Mouse (Mus musculus): Measurements from ENCODE around the gene Mapk8ip2. TPM values are rescaled to one million over a fixed set of nuclear protein-coding genes. Genes with fewer than 3 reads are reported as not detected.

The Mapk8ip2 gene
- polyA plus RNA-seq, 1 experiment from 2014 or later = 47.3 TPM

DNA sequence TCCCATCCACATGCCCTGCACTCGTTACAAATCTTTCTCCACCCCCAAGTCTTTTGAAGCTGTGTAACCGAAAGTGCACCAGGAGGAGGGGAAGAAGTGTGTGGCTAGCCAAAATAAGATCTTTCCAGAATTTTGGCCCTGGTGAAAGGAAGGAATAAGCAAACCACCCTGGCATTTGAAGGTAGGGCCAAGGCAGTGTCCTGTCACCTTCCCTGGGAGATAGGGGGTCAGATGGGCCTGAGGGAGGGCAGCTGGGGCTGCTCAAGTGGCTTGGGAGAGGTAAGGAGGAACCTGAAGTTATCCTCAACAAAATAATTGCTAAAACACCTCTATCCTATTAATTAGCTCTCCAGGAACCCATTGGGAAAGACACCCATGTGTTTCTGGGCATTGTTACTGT is 43.1 kb downstream of the Mapk8ip2 start:
- Histone ChIP-seq H3K4me2 (no peak overlapping the region), H3K27ac (no peak overlapping the region), H3K9me3 (replicated peaks) (0 out of 2 replicates have a peak, but pooled peaks cover 5% of the 10 kb centered on the region), H3K27me3 (peaks cover 34% of the 10 kb centered on the region), H3K36me3 (ENCODE audit: poor library complexity, severe bottlenecking) (no peaks in the 10 kb centered on the region), H3K4me1 (peaks cover 37% of the 10 kb centered on the region), H3K4me3 (no peak overlapping the region), H3K9ac (no peak overlapping the region)
- ATAC-seq = no peak
- WGBS = 20% methylated on average over 2 of the region's 2 CpGs

DNA sequence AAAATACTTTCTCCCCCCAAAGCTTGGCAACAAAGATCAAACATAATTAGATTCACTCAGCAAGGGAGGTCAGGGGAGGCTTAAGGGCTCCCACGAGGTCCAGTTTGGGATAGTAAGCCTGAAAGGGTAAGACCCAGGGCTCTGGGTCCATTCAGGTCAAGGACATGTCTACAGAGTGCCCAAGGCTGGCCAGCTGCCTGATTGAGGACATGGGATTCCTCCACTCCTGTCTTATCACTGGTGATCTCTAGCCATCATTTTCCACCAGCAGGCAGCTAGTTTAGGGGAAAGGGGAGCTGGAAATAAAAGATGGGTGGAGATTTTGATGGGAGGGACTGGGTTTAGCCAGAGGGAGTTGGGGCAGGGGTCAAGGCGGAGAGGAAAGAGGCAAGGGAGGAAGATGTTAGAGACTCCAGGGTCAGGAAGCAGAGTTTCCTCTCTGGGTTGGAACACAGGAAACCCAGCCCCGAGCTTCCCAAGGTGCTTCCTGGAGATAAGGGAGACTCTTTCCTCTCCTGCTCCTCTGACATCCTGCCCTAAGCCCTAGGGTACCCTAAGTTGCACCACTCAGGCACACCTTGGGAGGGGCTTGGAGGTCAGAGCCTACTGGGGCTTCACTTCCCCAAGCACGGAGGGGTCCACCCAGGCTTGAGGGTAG is 43.8 kb downstream of the Mapk8ip2 start:
- Histone ChIP-seq H3K9ac (no peak overlapping the region), H3K36me3 (ENCODE audit: poor library complexity, severe bottlenecking) (no peaks in the 10 kb centered on the region), H3K9me3 (replicated peaks) (0 out of 2 replicates have a peak, but pooled peaks cover 1% of the 10 kb centered on the region), H3K4me3 (no peak overlapping the region), H3K27ac (no peak overlapping the region), H3K4me2 (peak overlapping the region; percentile 86; the same call in 1 of the 2 replicates), H3K4me1 (peaks cover 37% of the 10 kb centered on the region), H3K27me3 (peaks cover 36% of the 10 kb centered on the region)
- WGBS = 28% methylated on average over 4 of the region's 4 CpGs
- ATAC-seq = no peak

DNA sequence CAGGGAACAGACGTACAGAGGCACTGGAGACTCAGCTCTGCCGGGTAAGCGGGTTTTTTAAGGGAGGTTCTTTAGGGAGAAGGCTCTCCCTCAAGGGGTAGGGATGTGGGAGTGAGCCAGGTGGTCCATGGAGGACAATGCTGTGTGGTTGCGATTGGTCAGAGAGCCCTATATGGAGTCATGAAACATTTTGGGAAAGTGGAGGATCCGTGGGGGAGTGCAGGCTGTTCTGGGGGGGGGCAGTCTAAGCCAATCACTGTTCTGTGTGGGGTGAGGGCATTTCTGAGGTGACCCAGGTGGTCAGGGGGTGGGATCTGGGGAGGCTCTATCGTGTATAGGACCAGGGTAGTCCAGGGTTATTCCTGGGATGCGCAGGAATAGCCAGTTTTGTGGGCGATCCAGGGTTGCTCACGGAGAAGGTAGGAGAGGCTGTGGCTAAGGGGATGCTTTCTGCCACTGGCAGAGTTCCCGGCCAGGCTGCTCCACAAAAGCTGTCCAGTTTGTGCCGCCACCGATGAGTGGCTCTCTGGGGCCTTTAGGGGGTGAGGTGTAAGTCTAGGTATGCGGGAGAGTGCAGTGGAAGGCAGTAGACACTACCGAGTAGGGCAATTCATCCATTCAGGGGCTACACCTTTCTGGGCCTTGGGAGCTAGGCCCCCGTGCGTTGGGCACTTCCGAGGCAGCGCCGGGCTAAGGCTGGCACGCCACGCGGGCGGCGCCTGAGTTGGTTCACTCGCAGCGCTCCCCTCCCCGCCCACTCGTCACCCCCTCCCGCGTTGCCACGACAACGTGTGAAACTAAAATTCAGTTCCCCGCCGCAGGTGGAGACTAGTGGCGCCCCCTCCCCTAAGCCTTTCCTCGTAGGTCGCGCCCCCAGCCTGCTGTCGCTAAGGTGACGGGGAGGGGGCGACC is 44.6 kb downstream of the Mapk8ip2 start:
- H3K27ac ChIP-seq = no peak overlapping the region
- 2% methylated on average over 41 of the region's 41 CpGs for WGBS
- H3K9ac ChIP-seq = peak overlapping the region; percentile 76
- peak overlapping the region; percentile 86 for H3K4me2 ChIP-seq
- peaks cover 6% of the 10 kb centered on the region for H3K36me3 ChIP-seq (ENCODE audit: poor library complexity, severe bottlenecking)
- H3K4me3 ChIP-seq = peak overlapping the region; percentile 73
- H3K27me3 ChIP-seq = peaks cover 36% of the 10 kb centered on the region
- peaks cover 37% of the 10 kb centered on the region for H3K4me1 ChIP-seq
- peak; percentile 23 for ATAC-seq
- H3K9me3 ChIP-seq (replicated peaks) = no peaks in the 10 kb centered on the region

DNA sequence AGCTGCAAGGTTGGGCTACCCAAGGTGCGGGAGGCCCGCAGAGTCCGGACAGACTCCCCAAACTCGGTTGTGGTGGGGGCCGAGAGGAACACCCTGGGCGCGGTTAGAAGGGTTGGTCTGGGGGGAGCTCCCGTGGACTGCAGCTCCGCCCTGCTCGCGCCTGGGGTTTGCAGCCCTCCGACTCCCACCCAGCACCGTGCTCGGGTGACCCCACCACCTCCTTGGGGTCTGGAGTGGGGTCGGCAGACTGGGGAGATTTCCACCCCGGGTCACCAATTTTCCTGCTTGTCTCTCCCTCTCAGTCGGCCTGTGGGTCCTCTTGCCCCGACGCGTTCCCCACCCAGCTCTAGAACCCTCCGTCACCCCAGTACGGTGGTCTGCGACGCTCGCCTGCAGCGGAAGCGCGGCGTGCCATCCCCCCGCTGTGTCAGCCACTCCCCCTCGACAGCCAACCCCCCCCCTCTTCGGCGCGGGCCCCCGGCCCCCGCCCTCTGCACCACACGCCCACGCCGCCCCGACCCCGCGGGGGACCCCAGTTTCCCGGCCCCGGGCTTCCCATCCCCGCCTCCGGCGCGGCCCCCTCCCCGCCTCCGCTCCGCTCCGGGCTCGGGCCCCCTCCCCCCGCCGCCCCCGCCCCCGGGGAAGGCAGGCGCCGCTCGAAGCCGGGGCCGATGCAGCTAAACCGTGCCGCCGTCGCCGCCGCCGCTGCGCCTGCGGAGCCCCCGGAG is 45.4 kb downstream of the Mapk8ip2 start, which contains the start of gene Shank3:
TSS of gene Shank3 (plus strand) at position 663 of the 728 bp plus-strand sequence.
- peaks cover 37% of the 10 kb centered on the region for H3K4me1 ChIP-seq
- peaks cover 36% of the 10 kb centered on the region for H3K27me3 ChIP-seq
- peak within 1 kb of the TSS; percentile 44 for H3K27ac ChIP-seq
- H3K4me2 ChIP-seq = peak within 1 kb of the TSS; percentile 86
- ATAC-seq = peak; percentile 61
- H3K4me3 ChIP-seq = peak within 1 kb of the TSS; percentile 73
- peaks cover 14% of the 10 kb centered on the region for H3K36me3 ChIP-seq (ENCODE audit: poor library complexity, severe bottlenecking)
- H3K9me3 ChIP-seq (replicated peaks) = no peaks in the 10 kb centered on the region
- peak within 1 kb of the TSS; percentile 76 for H3K9ac ChIP-seq
- WGBS = 1% methylated on average over 37 of the region's 72 CpGs

DNA sequence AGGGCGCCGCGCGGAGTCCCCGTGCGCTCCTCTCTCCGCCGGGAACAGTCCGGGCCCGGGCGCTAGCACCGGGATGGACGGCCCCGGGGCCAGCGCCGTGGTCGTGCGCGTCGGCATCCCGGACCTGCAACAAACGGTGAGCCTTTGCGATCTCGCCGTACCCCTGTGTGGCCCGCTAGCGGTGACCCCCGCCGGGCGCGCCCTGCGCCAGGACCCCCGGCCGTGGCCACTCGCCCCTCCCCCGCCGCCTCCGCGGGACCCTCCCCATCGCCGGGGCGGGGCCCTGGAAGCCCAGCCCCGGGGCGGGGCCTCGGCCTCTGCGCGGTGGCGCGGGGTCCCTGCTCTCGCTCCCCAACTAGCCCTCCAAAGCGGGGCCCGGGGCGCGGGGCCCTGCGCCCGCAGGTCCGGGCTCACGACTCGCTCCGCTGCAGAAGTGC is 46.1 kb downstream of the Mapk8ip2 start:
- Histone ChIP-seq H3K4me3 (peak overlapping the region; percentile 73), H3K9ac (peak overlapping the region; percentile 76), H3K4me1 (peaks cover 37% of the 10 kb centered on the region), H3K9me3 (replicated peaks) (no peaks in the 10 kb centered on the region), H3K36me3 (ENCODE audit: poor library complexity, severe bottlenecking) (peaks cover 15% of the 10 kb centered on the region), H3K27ac (peak overlapping the region; percentile 44), H3K27me3 (peaks cover 36% of the 10 kb centered on the region), H3K4me2 (peak overlapping the region; percentile 86)
- peak; percentile 80 for ATAC-seq
- 1% methylated on average over 28 of the region's 60 CpGs for WGBS

DNA sequence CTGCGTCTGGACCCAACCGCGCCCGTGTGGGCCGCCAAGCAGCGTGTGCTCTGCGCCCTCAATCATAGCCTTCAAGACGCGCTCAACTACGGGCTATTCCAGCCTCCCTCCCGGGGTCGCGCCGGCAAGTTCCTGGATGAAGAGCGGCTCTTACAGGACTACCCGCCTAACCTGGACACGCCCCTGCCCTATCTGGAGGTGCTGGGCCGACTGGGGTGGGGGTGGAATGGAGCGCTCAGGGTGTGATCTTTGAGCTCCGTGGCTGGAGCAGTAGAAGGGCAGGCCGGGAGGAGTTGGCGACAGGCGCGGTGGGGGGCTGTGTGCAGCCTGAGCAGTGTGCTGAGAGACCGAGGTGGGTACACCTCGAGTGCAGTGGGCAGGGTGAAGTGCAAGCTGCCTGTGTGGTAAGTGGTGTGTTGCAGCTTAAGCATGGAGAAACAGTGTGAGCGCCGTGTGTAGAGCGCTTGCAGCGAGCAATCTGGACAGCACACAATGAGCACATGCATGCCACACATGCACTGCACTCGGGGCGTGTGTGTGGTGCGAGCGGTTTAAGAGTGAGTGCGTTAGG is 46.6 kb downstream of the Mapk8ip2 start:
- Histone ChIP-seq H3K4me1 (peaks cover 37% of the 10 kb centered on the region), H3K27ac (no peak overlapping the region), H3K4me2 (peak overlapping the region; percentile 86), H3K9ac (peak overlapping the region; percentile 76), H3K9me3 (replicated peaks) (no peaks in the 10 kb centered on the region), H3K27me3 (peaks cover 36% of the 10 kb centered on the region), H3K36me3 (ENCODE audit: poor library complexity, severe bottlenecking) (peaks cover 15% of the 10 kb centered on the region), H3K4me3 (peak overlapping the region; percentile 73)
- peak; percentile 63 for ATAC-seq
- WGBS = under 1% methylated on average over 35 of the region's 35 CpGs

DNA sequence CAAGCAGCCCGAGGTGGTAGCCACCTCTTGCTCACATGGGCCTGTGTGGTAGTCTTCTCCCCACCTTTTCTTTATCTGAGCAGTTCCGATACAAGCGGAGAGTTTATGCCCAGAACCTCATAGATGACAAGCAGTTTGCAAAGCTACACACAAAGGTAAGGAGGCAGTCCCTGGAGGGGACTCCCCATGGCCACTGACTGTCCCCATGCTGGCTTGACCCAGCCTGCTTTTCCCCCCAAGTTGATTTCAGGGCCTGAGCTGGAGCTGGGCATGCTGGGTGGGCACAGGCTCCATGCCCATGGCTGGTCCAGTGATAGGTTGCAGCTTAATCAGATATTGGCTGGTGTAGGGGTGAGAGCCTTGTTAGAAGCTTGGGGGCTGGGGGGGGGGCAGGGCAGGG is 47.6 kb downstream of the Mapk8ip2 start:
- H3K4me1 ChIP-seq = peaks cover 32% of the 10 kb centered on the region
- H3K4me3 ChIP-seq = no peak overlapping the region
- H3K27ac ChIP-seq = no peak overlapping the region
- H3K4me2 ChIP-seq = no peak overlapping the region
- no peak overlapping the region for H3K9ac ChIP-seq
- H3K36me3 ChIP-seq (ENCODE audit: poor library complexity, severe bottlenecking) = peaks cover 15% of the 10 kb centered on the region
- no peak for ATAC-seq
- 81% methylated on average over 3 of the region's 3 CpGs for WGBS
- H3K27me3 ChIP-seq = peaks cover 36% of the 10 kb centered on the region
- H3K9me3 ChIP-seq (replicated peaks) = no peaks in the 10 kb centered on the region

DNA sequence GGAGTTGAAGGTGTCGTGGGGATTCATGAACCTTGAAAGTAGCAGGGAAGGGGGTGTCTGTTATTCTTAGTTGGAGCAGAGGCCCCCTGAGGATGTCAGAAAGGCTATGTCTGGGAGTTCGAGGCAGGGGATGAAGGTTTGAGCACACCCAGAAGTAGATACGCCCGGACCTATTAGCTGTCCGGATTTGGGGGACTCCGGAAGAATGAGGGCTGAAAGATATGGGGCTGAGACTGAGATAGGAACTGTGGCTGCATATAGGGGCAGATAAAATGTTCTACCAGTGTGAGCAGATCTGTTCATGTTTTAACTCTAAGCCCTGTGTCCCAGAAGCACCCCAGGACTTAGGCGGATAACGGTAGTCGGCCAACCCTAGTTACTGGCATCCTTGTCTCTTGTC is 51.1 kb downstream of the Mapk8ip2 start:
- H3K4me1 ChIP-seq = peaks cover 14% of the 10 kb centered on the region; the same call in 1 of the 2 replicates
- ATAC-seq = no peak
- H3K36me3 ChIP-seq (ENCODE audit: poor library complexity, severe bottlenecking) = peaks cover 27% of the 10 kb centered on the region
- H3K9ac ChIP-seq = no peak overlapping the region
- no peaks in the 10 kb centered on the region for H3K9me3 ChIP-seq (replicated peaks)
- no peak overlapping the region for H3K4me3 ChIP-seq
- WGBS = 94% methylated on average over 9 of the region's 9 CpGs
- no peak overlapping the region for H3K27ac ChIP-seq
- peaks cover 13% of the 10 kb centered on the region for H3K27me3 ChIP-seq
- H3K4me2 ChIP-seq = no peak overlapping the region

DNA sequence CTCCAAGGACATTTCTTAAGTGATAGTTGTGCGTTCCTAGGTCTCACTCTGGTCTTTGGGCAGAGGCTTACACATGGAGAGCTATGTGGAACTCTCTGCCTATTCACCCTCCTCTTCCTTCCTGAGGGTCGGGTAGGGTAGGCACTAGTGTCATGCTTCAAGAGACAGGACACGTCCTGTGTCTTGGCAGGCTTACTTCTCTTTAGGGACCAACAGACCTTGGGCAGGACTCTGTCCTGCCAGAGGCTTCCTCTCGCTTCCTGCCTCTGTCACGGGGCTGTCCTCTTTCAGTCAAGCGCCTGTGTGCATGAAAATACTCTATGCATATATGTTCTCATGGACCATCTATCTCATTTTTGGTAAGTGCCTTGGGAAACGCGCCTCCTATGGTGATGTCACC is 54.0 kb downstream of the Mapk8ip2 start:
- H3K4me1 ChIP-seq = no peaks in the 10 kb centered on the region
- no peak overlapping the region for H3K4me2 ChIP-seq
- H3K4me3 ChIP-seq = no peak overlapping the region
- H3K27me3 ChIP-seq = no peaks in the 10 kb centered on the region
- no peak overlapping the region for H3K27ac ChIP-seq
- no peaks in the 10 kb centered on the region for H3K9me3 ChIP-seq (replicated peaks)
- no peak overlapping the region for H3K9ac ChIP-seq
- no peak for ATAC-seq
- peaks cover 27% of the 10 kb centered on the region for H3K36me3 ChIP-seq (ENCODE audit: poor library complexity, severe bottlenecking)
- WGBS = 94% methylated on average over 8 of the region's 8 CpGs

DNA sequence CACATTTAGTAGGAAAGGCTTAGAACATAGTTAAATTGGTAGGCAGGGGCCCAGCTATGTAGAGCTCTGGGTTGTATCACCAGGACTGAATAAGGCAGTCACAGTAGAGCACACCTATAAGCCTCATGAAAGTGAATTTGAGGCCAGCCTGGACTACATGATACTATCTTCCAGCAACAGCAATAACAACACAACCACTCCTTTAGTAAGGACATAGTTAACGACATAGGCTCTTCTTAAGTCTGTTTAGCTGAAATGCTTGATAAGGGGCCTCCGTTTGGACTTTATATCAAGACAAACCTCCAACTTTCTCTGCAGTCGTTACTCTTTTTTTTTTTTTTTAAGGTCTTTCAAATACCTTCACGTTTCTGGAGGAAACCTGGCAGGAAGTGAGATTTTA is 59.0 kb downstream of the Mapk8ip2 start:
- no peak overlapping the region for H3K4me3 ChIP-seq
- no peaks in the 10 kb centered on the region for H3K4me1 ChIP-seq
- H3K9me3 ChIP-seq (replicated peaks) = no peaks in the 10 kb centered on the region
- no peak overlapping the region for H3K9ac ChIP-seq
- WGBS = 78% methylated on average over 4 of the region's 4 CpGs
- no peak for ATAC-seq
- 0 out of 2 replicates have a peak, but pooled peaks cover 3% of the 10 kb centered on the region for H3K36me3 ChIP-seq (ENCODE audit: poor library complexity, severe bottlenecking)
- H3K27me3 ChIP-seq = no peaks in the 10 kb centered on the region
- no peak overlapping the region for H3K4me2 ChIP-seq
- H3K27ac ChIP-seq = no peak overlapping the region

Measured in forebrain, embryonic 13.5 days (tissue).